Mouse (Mus musculus) lung, embryonic 16.5 days (tissue): ENCODE measurements around the gene Arl14ep. TPM values are rescaled to one million over a fixed set of nuclear protein-coding genes. Genes with fewer than 3 reads are reported as not detected.
A peak's percentile ranks its signal among the peaks of the same experiment; 100 is the strongest.

Experiments used
- ATAC-seq: fragments of 200-750 bp; cut with Nextera tagmentation; 2 replicates; pipeline ENCODE4 v1.8.0; 2017; ENCODE audit warnings: low read depth, mild to moderate bottlenecking, moderate library complexity
- H3K27ac ChIP-seq: fragments of 300-500 bp; sonication (generic); 2 replicates; pipeline ENCODE4 v1.5.1; 2014; ENCODE audit warnings: mild to moderate bottlenecking, control low read depth, low read length
- H3K27me3 ChIP-seq: fragments of 300-500 bp; sonication (generic); 2 replicates; pipeline ENCODE4 v1.6.1; 2014; ENCODE audit warnings: low read depth, low read length, mixed read lengths; ENCODE audit not compliant: control insufficient read depth, insufficient read depth
- H3K36me3 ChIP-seq: fragments of 300-500 bp; sonication (generic); 2 replicates; pipeline ENCODE4 v1.6.1; 2014; ENCODE audit warnings: low read length; ENCODE audit not compliant: control insufficient read depth, insufficient read depth
- H3K4me1 ChIP-seq: fragments of 300-500 bp; sonication (generic); replicated peaks from 2 replicates; pipeline ENCODE4 v1.6.1; 2014; ENCODE audit warnings: low read length, mixed read lengths; ENCODE audit not compliant: control insufficient read depth, insufficient read depth
- H3K4me2 ChIP-seq: fragments of 300-500 bp; sonication (generic); 2 replicates; pipeline ENCODE4 v1.6.1; 2014; ENCODE audit warnings: low read depth, low read length, control low read depth
- H3K4me3 ChIP-seq: fragments of 300-500 bp; sonication (generic); 2 replicates; pipeline ENCODE4 v1.5.1; 2014; ENCODE audit warnings: mild to moderate bottlenecking, low read length, control low read depth
- H3K9ac ChIP-seq: fragments of 300-500 bp; sonication (generic); 2 replicates; pipeline ENCODE4 v1.6.1; 2014; ENCODE audit warnings: low read length, control low read depth
- H3K9me3 ChIP-seq: fragments of 300-500 bp; sonication (generic); 2 replicates; pipeline ENCODE4 v1.6.1; 2016; ENCODE audit warnings: low read length; ENCODE audit not compliant: control insufficient read depth
- WGBS: fragments of 180-500 bp; shearing (Covaris S2); extraction: QIAGEN DNeasy Blood & Tissue Kit; methylation state at CpG from one replicate; pipeline ENCODE4 v1.1.7; 2014; 5-methylcytosine and 5-hydroxymethylcytosine counted together
- polyA plus RNA-seq: library from polyadenylated mRNA; unstranded; fragments of >200 nt; fragmentation: Nextera tagmentation; extraction: Ambion mirVana; gene quantifications from 2 replicates; pipeline ENCODE4 v1.2.1, GENCODE M21; 2015

The Arl14ep gene
- polyA plus RNA-seq, 1 experiment from 2014 or later: 43.7 TPM

DNA sequence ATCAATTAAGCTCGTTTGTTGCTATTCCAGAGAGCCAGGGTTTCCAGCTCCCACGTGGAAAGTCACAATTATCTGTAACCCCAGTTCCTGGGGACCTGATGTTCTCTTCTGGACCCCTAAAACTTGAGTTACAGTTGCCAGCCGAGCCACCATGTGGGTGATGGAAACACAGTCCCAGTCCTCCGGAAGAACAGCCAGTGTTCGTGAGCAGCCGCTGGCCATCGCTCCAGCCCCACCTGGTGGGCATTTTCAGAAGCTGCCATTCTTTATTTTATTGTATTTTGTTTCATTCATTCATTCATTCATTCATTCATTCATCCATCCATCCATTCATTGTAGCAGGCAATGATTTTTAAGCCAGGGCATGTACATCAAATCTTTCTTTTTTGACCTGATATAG lies 14.0 kb downstream of the Arl14ep start:
- H3K4me3 ChIP-seq: no peak overlapping the region
- H3K9me3 ChIP-seq: no peaks in the 10 kb centered on the region
- H3K27ac ChIP-seq: no peak overlapping the region
- WGBS: 40% methylated on average over 7 of the region's 7 CpGs
- H3K27me3 ChIP-seq: no peaks in the 10 kb centered on the region
- no peak overlapping the region for H3K9ac ChIP-seq
- ATAC-seq: no peak
- H3K4me2 ChIP-seq: no peak overlapping the region
- H3K36me3 ChIP-seq: peaks cover 5% of the 10 kb centered on the region
- H3K4me1 ChIP-seq: no peaks in the 10 kb centered on the region

DNA sequence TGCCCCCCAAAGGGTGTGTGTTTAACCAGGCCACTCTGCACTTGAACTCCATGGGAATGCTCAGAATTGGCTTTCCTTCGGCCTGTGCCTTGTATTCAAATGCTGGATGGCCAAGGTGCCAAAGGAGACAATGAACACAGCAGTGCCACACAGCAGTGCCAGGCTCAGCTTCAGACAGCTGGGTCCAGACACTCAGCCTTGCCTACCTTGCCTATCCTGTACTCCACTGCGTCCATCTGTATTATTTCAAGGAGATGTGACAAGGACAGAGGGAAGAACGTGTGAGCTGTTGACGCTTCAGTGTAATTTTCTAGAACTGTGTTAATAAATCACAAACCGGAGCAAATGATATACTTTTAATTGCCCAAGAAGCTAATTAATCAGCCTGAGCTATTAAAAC lies 14.8 kb downstream of the Arl14ep start:
- 77% methylated on average over 5 of the region's 5 CpGs for WGBS
- H3K4me1 ChIP-seq: no peaks in the 10 kb centered on the region
- no peak overlapping the region for H3K27ac ChIP-seq
- H3K36me3 ChIP-seq: no peaks in the 10 kb centered on the region
- H3K4me3 ChIP-seq: no peak overlapping the region
- H3K9ac ChIP-seq: no peak overlapping the region
- H3K27me3 ChIP-seq: no peaks in the 10 kb centered on the region
- no peak for ATAC-seq
- no peaks in the 10 kb centered on the region for H3K9me3 ChIP-seq
- no peak overlapping the region for H3K4me2 ChIP-seq

DNA sequence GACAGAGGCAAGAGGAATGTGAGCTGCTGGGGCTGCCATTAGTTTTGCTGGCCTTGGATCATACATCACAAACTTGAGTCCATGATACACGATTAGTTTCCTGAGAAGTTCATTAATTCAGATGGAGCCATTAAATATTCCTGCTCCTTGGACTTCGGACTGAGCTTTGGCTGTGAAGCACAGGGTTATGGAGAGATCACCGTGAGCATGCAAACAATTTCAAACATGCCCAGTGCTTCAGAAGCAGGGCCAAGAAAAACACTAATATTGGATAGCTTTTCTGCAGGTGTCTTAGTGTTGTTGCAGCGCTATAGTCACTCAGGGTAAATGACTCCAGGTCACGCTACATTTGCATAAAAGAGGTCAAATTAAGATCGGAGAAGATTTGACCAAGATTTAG lies 15.3 kb downstream of the Arl14ep start:
- Histone ChIP-seq H3K27me3 (no peaks in the 10 kb centered on the region), H3K4me3 (no peak overlapping the region), H3K9ac (no peak overlapping the region), H3K4me1 (no peaks in the 10 kb centered on the region), H3K9me3 (no peaks in the 10 kb centered on the region), H3K36me3 (no peaks in the 10 kb centered on the region), H3K27ac (no peak overlapping the region), H3K4me2 (no peak overlapping the region)
- no peak for ATAC-seq
- WGBS: 69% methylated on average over 6 of the region's 6 CpGs

DNA sequence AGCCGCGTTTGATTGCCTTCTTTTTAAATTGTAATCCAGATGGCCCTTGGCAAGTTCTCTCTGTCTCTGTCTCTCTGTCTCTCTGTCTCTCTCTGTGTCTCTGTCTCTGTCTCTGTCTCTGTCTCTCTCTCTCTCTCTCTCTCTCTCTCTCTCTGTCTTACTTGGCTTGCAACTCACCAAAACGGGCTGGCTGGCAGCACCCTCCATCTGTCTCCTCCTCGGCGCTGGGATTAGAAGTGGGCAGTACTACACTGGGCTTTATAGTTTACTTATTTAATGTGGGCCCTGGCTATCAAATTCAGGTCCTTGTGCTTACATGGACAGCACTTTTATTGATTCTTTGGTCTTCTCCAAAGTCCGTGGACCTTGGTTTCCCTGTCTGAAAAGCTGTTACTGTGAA lies 18.1 kb downstream of the Arl14ep start:
- no peak overlapping the region for H3K4me2 ChIP-seq
- no peaks in the 10 kb centered on the region for H3K36me3 ChIP-seq
- H3K9me3 ChIP-seq: no peaks in the 10 kb centered on the region
- H3K27ac ChIP-seq: no peak overlapping the region
- no peak overlapping the region for H3K9ac ChIP-seq
- 54% methylated on average over 6 of the region's 6 CpGs for WGBS
- H3K4me3 ChIP-seq: no peak overlapping the region
- H3K27me3 ChIP-seq: no peaks in the 10 kb centered on the region
- no peak for ATAC-seq
- H3K4me1 ChIP-seq: no peaks in the 10 kb centered on the region

DNA sequence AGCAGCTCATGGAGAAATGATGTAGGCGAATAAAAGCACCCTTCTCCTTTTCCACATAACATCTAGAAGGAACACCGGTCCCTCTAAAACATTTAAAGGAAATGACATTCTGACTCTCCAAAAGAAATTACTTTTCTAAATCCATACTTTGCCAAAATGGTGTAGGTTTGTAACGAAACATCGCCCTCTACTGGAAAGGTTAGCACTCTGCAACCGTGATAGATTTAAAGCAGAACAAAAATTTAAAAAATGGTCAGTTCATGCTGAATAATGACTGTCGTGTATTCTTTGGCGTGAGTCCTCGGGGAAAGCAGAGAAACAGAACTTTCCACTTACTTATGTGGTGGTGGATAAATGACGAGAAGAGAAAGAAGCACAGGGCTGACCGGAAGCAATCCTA lies 18.6 kb downstream of the Arl14ep start:
- Histone ChIP-seq H3K27me3 (no peaks in the 10 kb centered on the region), H3K4me3 (no peak overlapping the region), H3K4me2 (no peak overlapping the region), H3K9me3 (no peaks in the 10 kb centered on the region), H3K36me3 (no peaks in the 10 kb centered on the region), H3K4me1 (no peaks in the 10 kb centered on the region), H3K9ac (no peak overlapping the region), H3K27ac (no peak overlapping the region)
- ATAC-seq: peak; percentile 26; the same call in 1 of the 2 replicates
- 8% methylated on average over 10 of the region's 10 CpGs for WGBS

DNA sequence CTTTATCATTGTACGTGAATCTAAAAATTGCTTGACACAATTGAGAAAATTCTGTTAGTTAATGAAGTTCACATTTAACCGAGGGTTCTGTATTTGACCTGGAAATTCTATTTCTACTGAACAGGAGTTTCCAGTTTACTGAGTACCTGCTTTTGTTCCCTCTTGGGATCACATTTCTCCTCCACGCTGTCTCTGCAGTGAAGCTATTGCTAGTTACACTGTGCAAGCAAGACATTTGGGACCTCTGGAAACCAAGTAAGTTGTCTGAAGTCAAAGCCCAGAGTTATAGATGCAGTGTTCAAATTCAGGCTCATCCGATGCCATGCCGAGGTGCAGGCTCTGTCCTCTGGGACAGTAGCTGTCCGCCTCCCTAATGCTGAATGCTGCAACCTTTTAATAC lies 19.2 kb downstream of the Arl14ep start:
- Histone ChIP-seq H3K27ac (no peak overlapping the region), H3K4me3 (no peak overlapping the region), H3K36me3 (no peaks in the 10 kb centered on the region), H3K27me3 (no peaks in the 10 kb centered on the region), H3K9ac (no peak overlapping the region), H3K9me3 (no peaks in the 10 kb centered on the region), H3K4me2 (no peak overlapping the region), H3K4me1 (no peaks in the 10 kb centered on the region)
- WGBS: 57% methylated on average over 6 of the region's 6 CpGs
- no peak for ATAC-seq

DNA sequence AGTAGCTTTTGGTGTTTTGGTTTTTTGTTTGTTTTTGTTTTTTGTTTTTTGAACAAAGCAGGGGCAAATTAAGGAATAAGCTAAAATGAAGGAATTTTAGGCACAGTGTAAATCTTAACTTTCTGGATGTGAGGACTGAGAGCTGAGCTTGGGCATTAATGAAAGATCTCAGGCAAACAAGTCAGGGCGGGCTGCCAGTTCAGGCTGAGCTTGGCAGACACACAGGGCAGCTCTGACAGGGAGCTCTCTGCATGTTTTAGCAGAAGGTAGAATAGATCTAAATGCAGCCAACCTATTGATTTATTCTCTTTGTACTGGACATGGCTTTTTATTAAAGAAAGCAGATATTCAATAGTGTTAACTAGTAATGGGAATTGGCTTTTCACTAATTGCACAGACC lies 31.8 kb downstream of the Arl14ep start:
- no peak overlapping the region for H3K9ac ChIP-seq
- H3K9me3 ChIP-seq: no peaks in the 10 kb centered on the region
- no peak overlapping the region for H3K4me3 ChIP-seq
- 0 out of 2 replicates have a peak, but pooled peaks cover 4% of the 10 kb centered on the region for H3K4me1 ChIP-seq
- H3K36me3 ChIP-seq: no peaks in the 10 kb centered on the region
- ATAC-seq: no peak
- no peak overlapping the region for H3K27ac ChIP-seq
- 74% methylated on average over 1 of the region's 1 CpGs for WGBS
- H3K4me2 ChIP-seq: no peak overlapping the region
- no peaks in the 10 kb centered on the region for H3K27me3 ChIP-seq

DNA sequence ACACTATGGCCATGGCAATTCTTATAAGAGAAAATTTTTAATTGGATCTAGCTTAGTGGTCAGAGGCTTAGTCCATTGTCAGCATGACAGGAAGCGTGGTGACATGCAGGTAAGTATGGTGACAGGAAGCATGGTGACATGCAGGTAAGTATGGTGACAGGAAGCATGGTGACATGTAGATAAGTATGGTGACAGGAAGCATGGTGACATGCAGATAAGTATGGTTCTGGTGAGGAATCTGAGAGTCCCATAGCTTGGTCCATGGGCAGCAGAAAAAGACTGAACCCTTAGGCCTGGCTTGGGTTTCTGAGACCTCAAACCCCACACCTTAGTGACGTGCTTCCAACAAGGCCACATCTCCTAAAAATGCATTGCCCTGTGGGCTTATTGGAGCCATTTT lies 38.5 kb downstream of the Arl14ep start:
- no peaks in the 10 kb centered on the region for H3K36me3 ChIP-seq
- H3K4me1 ChIP-seq: no peaks in the 10 kb centered on the region
- ATAC-seq: no peak
- H3K4me2 ChIP-seq: no peak overlapping the region
- 91% methylated on average over 2 of the region's 2 CpGs for WGBS
- H3K4me3 ChIP-seq: no peak overlapping the region
- H3K9me3 ChIP-seq: no peaks in the 10 kb centered on the region
- no peaks in the 10 kb centered on the region for H3K27me3 ChIP-seq
- H3K9ac ChIP-seq: no peak overlapping the region
- no peak overlapping the region for H3K27ac ChIP-seq

DNA sequence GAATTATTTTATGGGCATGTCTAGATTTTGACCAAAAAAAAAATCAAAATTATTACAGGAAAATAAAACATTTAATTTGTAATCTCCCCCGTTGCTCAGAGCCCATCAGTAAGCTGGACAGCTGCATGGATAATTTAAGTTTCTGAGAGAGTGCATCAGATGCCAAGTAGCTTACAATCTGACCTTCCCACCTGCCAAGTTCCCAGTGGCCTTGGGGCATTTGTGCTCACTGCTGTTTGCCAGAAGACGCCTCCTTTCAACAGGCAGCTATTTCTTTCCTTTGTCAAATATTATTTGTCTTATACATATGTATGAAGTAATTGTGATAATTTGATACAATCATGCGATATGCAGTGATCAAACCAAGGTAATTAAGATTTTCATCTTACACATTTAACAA lies 44.3 kb downstream of the Arl14ep start:
- H3K4me1 ChIP-seq: no peaks in the 10 kb centered on the region
- no peaks in the 10 kb centered on the region for H3K36me3 ChIP-seq
- no peak overlapping the region for H3K27ac ChIP-seq
- ATAC-seq: no peak
- no peaks in the 10 kb centered on the region for H3K27me3 ChIP-seq
- no peak overlapping the region for H3K4me3 ChIP-seq
- H3K9ac ChIP-seq: no peak overlapping the region
- no peak overlapping the region for H3K4me2 ChIP-seq
- no peaks in the 10 kb centered on the region for H3K9me3 ChIP-seq
- 70% methylated on average over 3 of the region's 3 CpGs for WGBS
